Mouse (Mus musculus) spleen, adult 2 months (tissue): ENCODE data around the gene Rbm47.

Experiments
- CTCF ChIP-seq: fragments of 200-500 bp; IDR thresholded peaks from 2 replicates; pipeline ENCODE4 v1.5.1; 2011; ENCODE audit warnings: mild to moderate bottlenecking, inconsistent platforms; ENCODE audit not compliant: insufficient read depth, insufficient read length, insufficient replicate concordance; ENCODE audit errors: extremely low read depth
- POLR2A ChIP-seq: fragments of 200-500 bp; IDR thresholded peaks from 2 replicates; pipeline ENCODE4 v1.6.1; 2011; ENCODE audit warnings: low read depth, low read length, inconsistent platforms

DNA sequence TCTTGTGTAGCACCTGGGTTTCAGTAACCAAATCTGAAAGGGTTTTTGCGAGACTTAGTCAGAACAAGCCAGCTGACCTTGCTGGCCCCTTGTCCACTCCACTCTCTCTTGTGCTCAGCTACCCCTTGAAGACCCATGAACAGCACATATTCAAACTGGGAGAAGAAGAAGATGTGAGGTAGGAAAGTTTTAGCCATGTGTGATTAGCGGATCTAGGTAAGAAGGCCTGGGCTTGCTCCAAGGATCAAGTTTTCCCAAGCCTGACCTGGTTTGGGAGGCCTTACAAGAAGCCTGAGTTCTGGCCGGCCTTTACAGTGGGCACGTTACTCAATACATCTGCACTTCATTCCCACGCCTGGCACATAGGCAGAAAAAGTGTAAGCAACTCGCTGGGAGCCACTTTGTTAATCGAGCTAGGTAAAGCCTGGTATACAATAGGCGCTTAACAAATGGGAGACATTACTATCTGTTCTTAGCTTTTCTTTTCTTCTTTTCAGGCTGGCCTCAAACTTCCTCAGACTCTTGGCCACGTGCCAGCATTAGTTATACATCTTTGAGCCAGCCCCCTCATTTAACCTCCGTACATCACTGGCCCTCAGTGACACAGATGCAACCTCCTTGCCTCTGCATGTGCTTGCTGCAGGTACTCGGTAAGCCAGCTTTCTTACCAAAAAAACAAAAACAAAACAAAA, 37.6 kb downstream of the Rbm47 start:
- TF ChIP-seq CTCF (no peak), POLR2A (no peak)
